Mouse (Mus musculus) thymus, adult 2 months (tissue): ENCODE measurements around the gene Dnttip1.

Source experiments
- CTCF ChIP-seq: fragments of 200-500 bp; IDR thresholded peaks from 2 replicates; pipeline ENCODE4 v1.5.1; 2012; ENCODE audit warnings: mild to moderate bottlenecking, control low read depth, low read length, moderate library complexity, borderline replicate concordance; ENCODE audit not compliant: control insufficient read depth, poor library complexity, insufficient read depth; ENCODE audit errors: extremely low read depth
- POLR2A ChIP-seq: fragments of 200-500 bp; IDR thresholded peaks from 2 replicates; pipeline ENCODE4 v1.6.1; 2012; ENCODE audit warnings: mild to moderate bottlenecking, low read length, control low read depth, moderate library complexity; ENCODE audit not compliant: control insufficient read depth, poor library complexity, insufficient read depth; ENCODE audit errors: extremely low read depth

- TF ChIP-seq POLR2A (no peak), CTCF (no peak)
Measured at GRCm38 (mm10) chr2:164757841-164758240, 12.1 kb downstream of the Dnttip1 start.
